Mouse (Mus musculus): ENCODE measurements around the gene Fancf.

The Fancf gene

GRCm38 (mm10) chr7:51862097-51862492 lies at the start of gene Fancf:
Gene Fancf, minus strand, starts transcription at chr7:51862267.
- peak; percentile 93 for DNase-seq (ENCODE audit: low spot score)

GRCm38 (mm10) chr7:51899066-51899465 lies 37.0 kb upstream of the Fancf start:
- DNase-seq (ENCODE audit: low spot score), result no peak

GRCm38 (mm10) chr7:51894939-51895338 lies 32.9 kb upstream of the Fancf start:
- no peak for DNase-seq (ENCODE audit: low spot score)

- no peak for DNase-seq (ENCODE audit: low spot score)
These were observed 32.2 kb upstream of the Fancf start for GRCm38 (mm10) chr7:51894133-51894801.

- no peak for DNase-seq (ENCODE audit: low spot score)
These were observed 30.9 kb upstream of the Fancf start for GRCm38 (mm10) chr7:51893008-51893407.

GRCm38 (mm10) chr7:51892224-51892965 lies 30.3 kb upstream of the Fancf start:
- no peak for DNase-seq (ENCODE audit: low spot score)

- DNase-seq (ENCODE audit: low spot score), result no peak
These were observed 27.5 kb upstream of the Fancf start for GRCm38 (mm10) chr7:51889601-51890000.

GRCm38 (mm10) chr7:51887678-51888567 lies 25.9 kb upstream of the Fancf start:
- DNase-seq (ENCODE audit: low spot score), result no peak

- DNase-seq (ENCODE audit: low spot score), result no peak
These were observed 23.3 kb upstream of the Fancf start for GRCm38 (mm10) chr7:51885345-51885744.

GRCm38 (mm10) chr7:51880121-51880520 lies 18.1 kb upstream of the Fancf start:
- DNase-seq (ENCODE audit: low spot score), result no peak

- no peak for DNase-seq (ENCODE audit: low spot score)
These were observed 17.2 kb upstream of the Fancf start for GRCm38 (mm10) chr7:51879136-51879723.

- DNase-seq (ENCODE audit: low spot score), result no peak
These were observed 16.7 kb upstream of the Fancf start for GRCm38 (mm10) chr7:51878730-51879129.

- no peak for DNase-seq (ENCODE audit: low spot score)
These were observed 14.2 kb upstream of the Fancf start for GRCm38 (mm10) chr7:51876316-51876715.

GRCm38 (mm10) chr7:51872597-51872996 lies 10.5 kb upstream of the Fancf start:
- DNase-seq (ENCODE audit: low spot score), result no peak

- no peak for DNase-seq (ENCODE audit: low spot score)
These were observed 10.0 kb upstream of the Fancf start for GRCm38 (mm10) chr7:51872041-51872440.

- DNase-seq (ENCODE audit: low spot score), result no peak
These were observed 5.9 kb upstream of the Fancf start for GRCm38 (mm10) chr7:51867983-51868382.

GRCm38 (mm10) chr7:51865336-51865735 lies 3.3 kb upstream of the Fancf start:
- no peak for DNase-seq (ENCODE audit: low spot score)

- DNase-seq (ENCODE audit: low spot score), result peak; percentile 31
These were observed 775 bp upstream of the Fancf start for GRCm38 (mm10) chr7:51862842-51863241.

GRCm38 (mm10) chr7:51861250-51862096 lies 594 bp downstream of the Fancf start, which contains the start of gene Gas2:
Gene Gas2, plus strand, starts transcription at chr7:51862015.
- peak; percentile 75 for DNase-seq (ENCODE audit: low spot score)

GRCm38 (mm10) chr7:51851890-51852507 lies 10.1 kb downstream of the Fancf start:
- DNase-seq (ENCODE audit: low spot score), result no peak

GRCm38 (mm10) chr7:51850877-51851276 lies 11.2 kb downstream of the Fancf start:
- peak; percentile 61 for DNase-seq (ENCODE audit: low spot score)

All from c-Kit-positive CD71-positive TER-119-positive erythroid progenitor cells, embryonic 14.5 days (primary cell).